Mouse (Mus musculus): ENCODE data around the gene Tkt.

GRCm38 (mm10) chr14:30618746-30619275 lies 70.7 kb downstream of the Tkt start:
- TF ChIP-seq CTCF (IDR thresholded peaks at IDR 0.05; ENCODE audit: insufficient read depth, low read depth, low read length), result no peak
- TF ChIP-seq POLR2A (IDR thresholded peaks at IDR 0.05; ENCODE audit: insufficient read depth, low read depth, low read length), result no peak

Measured in olfactory bulb, adult 2 months (tissue).